ENCODE assay signal across 9 mouse cellular contexts in genomic region chr1:43310711-43311695, GRCm38 (mm10).
DNase-seq lines count a peak whose midpoint lies in the region; ATAC-seq and TF ChIP-seq lines count a peak whose summit lies in the region.
"Had no signal": no experiment of that assay in that cellular context is flagged by ENCODE, and none has a peak within 500 bp of the region (broad histone marks: within the 10 kb centered on the region; RNA-seq: fewer than 3 reads in every experiment).

No protein-coding gene starts in this region.

- H3K27ac ChIP-seq in limb, embryonic 14.5 days (replicated peaks; ENCODE audit: low read depth, low read length): peak overlapping the region; percentile 38; the same call in 1 of the 2 replicates
- H3K27ac ChIP-seq in cerebellum, adult 2 months (ENCODE audit: insufficient read depth, low read length): no peak overlapping the region

- peaks cover 10% of the 10 kb centered on the region for H3K4me1 ChIP-seq in limb, embryonic 14.5 days (ENCODE audit: control insufficient read depth, insufficient read depth, low read length)
- H3K4me1 ChIP-seq in cerebellum, adult 2 months (ENCODE audit: control insufficient read depth, insufficient read depth, low read length): no peaks in the 10 kb centered on the region

- no peaks in the 10 kb centered on the region for H3K27me3 ChIP-seq in limb, embryonic 14.5 days (ENCODE audit: control insufficient read depth, insufficient read depth, low read length)
- no peaks in the 10 kb centered on the region; the same call in 1 of the 2 replicates for H3K27me3 ChIP-seq in cerebellum, adult 2 months (ENCODE audit: control insufficient read depth, insufficient read depth, low read length)

- 33% methylated on average over 16 of the region's 16 CpGs for WGBS in limb, embryonic 14.5 days
- WGBS in cerebellum, adult 2 months: 81% methylated on average over 16 of the region's 16 CpGs

- H3K4me2 ChIP-seq in limb, embryonic 14.5 days (replicated peaks; ENCODE audit: low read depth, low read length, severe bottlenecking): no peak overlapping the region; the same call in 1 of the 2 replicates

- H3K36me3 ChIP-seq in limb, embryonic 14.5 days (ENCODE audit: control insufficient read depth, insufficient read depth, low read length): no peaks in the 10 kb centered on the region

- TF ChIP-seq CTCF in cerebellum, adult 2 months (IDR thresholded peaks at IDR 0.05; ENCODE audit: borderline replicate concordance, insufficient read depth, low read depth, low read length): no peak

- H3K9me3 ChIP-seq in limb, embryonic 14.5 days (ENCODE audit: control insufficient read depth, low read length): no peaks in the 10 kb centered on the region

- H3K9ac ChIP-seq in limb, embryonic 14.5 days (ENCODE audit: low read depth, low read length, severe bottlenecking): peak overlapping the region; percentile 36; the same call in 1 of the 2 replicates

- no peak for DNase-seq in frontal cortex, postnatal 10 days (ENCODE audit: low spot score in 2 of 2)
- DNase-seq in heart, postnatal 36 days: peak; percentile 18 to 27
- DNase-seq in limb, embryonic 14.5 days (ENCODE audit: low spot score): peak; percentile 39
- no peak for DNase-seq in layer of hippocampus, adult 9-10 months (ENCODE audit: low spot score)
- DNase-seq in cerebellum, adult 2 months: no peak

- H3K4me3 ChIP-seq in limb, embryonic 14.5 days (replicated peaks; ENCODE audit: low read length): no peak overlapping the region
- no peak overlapping the region for H3K4me3 ChIP-seq in cerebellum, adult 2 months (replicated peaks; ENCODE audit: insufficient read depth, low read depth, low read length)
- H3K4me3 ChIP-seq: myocyte had no signal

- intact Hi-C loops in heart, postnatal 36 days (cut with DNase I): no loop called here

- no peak for TF ChIP-seq POLR2A in limb, embryonic 14.5 days (IDR thresholded peaks at IDR 0.05; ENCODE audit: borderline replicate concordance, extremely low read depth, insufficient read depth, insufficient read length)
- no peak for TF ChIP-seq POLR2A in cerebellum, adult 2 months (IDR thresholded peaks at IDR 0.05; ENCODE audit: borderline replicate concordance, insufficient read depth, low read length)

- peak; percentile 94 for ATAC-seq in frontal cortex, adult (ENCODE audit: low TSS enrichment)
- ATAC-seq in activated CD4-positive, CD25-positive, alpha-beta regulatory T cell, adult 4 months: peak; percentile 65
- ATAC-seq in limb, embryonic 14.5 days (ENCODE audit: low FRiP score, low read depth): no peak
- ATAC-seq in granulocyte monocyte progenitor cell, adult 5-6 weeks (replicated peaks; ENCODE audit: poor library complexity, severe bottlenecking): no peak

Comparison
In these comparisons a context has a peak if more than half of its experiments do, and no peak if none do; other contexts are left out.
1. ATAC-seq: peak in frontal cortex, adult (single experiment) and activated CD4-positive, CD25-positive, alpha-beta regulatory T cell, adult 4 months (single experiment); none in limb, embryonic 14.5 days (single experiment) and granulocyte monocyte progenitor cell, adult 5-6 weeks (single experiment).
2. DNase-seq: peak in heart, postnatal 36 days (2 of 2) and limb, embryonic 14.5 days (single experiment); none in frontal cortex, postnatal 10 days (0 of 2), layer of hippocampus, adult 9-10 months (single experiment) and cerebellum, adult 2 months (0 of 2).